In the genomic region with DNA sequence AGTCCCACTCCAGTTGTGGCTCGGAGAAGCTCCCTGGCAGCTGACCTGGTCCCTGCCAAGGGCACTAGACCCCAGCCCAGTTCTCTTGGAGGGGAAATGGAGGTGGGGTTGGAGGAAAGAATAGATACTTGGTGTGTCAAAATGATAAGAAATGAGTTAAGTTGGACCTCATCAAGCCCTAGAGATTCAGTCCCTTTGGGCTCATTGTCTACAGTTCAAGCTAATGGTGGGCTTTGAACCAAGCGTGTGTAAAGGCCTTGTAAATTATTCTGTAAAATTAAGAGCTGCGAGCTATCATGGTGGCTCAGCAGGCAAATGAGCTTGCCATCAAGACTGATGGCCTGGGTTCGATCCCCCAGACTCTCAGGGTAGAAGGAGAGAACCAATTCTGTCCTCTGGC, we compare ENCODE assay signal across 13 mouse cellular contexts.
DNase-seq lines count a peak whose midpoint lies in the region; ATAC-seq and TF ChIP-seq lines count a peak whose summit lies in the region.
"Had no signal": no experiment of that assay in that cellular context is flagged by ENCODE, and none has a peak within 500 bp of the region (broad histone marks: within the 10 kb centered on the region; RNA-seq: fewer than 3 reads in every experiment).

No protein-coding gene starts in this region.

- H3K36me3 ChIP-seq in hindbrain, embryonic 14.5 days (replicated peaks; ENCODE audit: control insufficient read depth, insufficient read depth), result no peaks in the 10 kb centered on the region
- H3K36me3 ChIP-seq in hindbrain, embryonic 11.5 days (ENCODE audit: control insufficient read depth, insufficient read depth, low read length), result no peaks in the 10 kb centered on the region
- H3K36me3 ChIP-seq in stomach, embryonic 15.5 days, result no peaks in the 10 kb centered on the region
- no peaks in the 10 kb centered on the region for H3K36me3 ChIP-seq in stomach, postnatal 0 days (ENCODE audit: control insufficient read depth, insufficient read depth, low read length)
- H3K36me3 ChIP-seq in forebrain, postnatal 0 days (ENCODE audit: insufficient read depth), result no peaks in the 10 kb centered on the region
- H3K36me3 ChIP-seq: G1E; kidney, embryonic 15.5 days had no signal

- no peak overlapping the region for H3K9ac ChIP-seq in hindbrain, embryonic 14.5 days
- no peak overlapping the region for H3K9ac ChIP-seq in hindbrain, embryonic 11.5 days (ENCODE audit: low read depth, low read length)
- H3K9ac ChIP-seq in stomach, embryonic 15.5 days, result no peak overlapping the region
- no peak overlapping the region for H3K9ac ChIP-seq in stomach, postnatal 0 days (ENCODE audit: low read length)
- H3K9ac ChIP-seq in forebrain, postnatal 0 days, result no peak overlapping the region
- H3K9ac ChIP-seq: kidney, embryonic 15.5 days had no signal

- H3K4me3 ChIP-seq in hindbrain, embryonic 14.5 days (replicated peaks; ENCODE audit: low read length), result peak overlapping the region; percentile 30; the same call in 1 of the 2 replicates
- no peak overlapping the region for H3K4me3 ChIP-seq in hindbrain, embryonic 11.5 days (ENCODE audit: low read depth, low read length)
- H3K4me3 ChIP-seq in stomach, embryonic 15.5 days (replicated peaks), result no peak overlapping the region
- H3K4me3 ChIP-seq in stomach, postnatal 0 days (ENCODE audit: low read depth, low read length), result no peak overlapping the region
- no peak overlapping the region for H3K4me3 ChIP-seq in forebrain, postnatal 0 days (ENCODE audit: low read depth, low read length)

- H3K9me3 ChIP-seq in hindbrain, embryonic 14.5 days (ENCODE audit: control insufficient read depth, low read length), result no peaks in the 10 kb centered on the region
- H3K9me3 ChIP-seq in hindbrain, embryonic 11.5 days (ENCODE audit: control insufficient read depth, low read length), result no peaks in the 10 kb centered on the region
- H3K9me3 ChIP-seq in stomach, embryonic 15.5 days, result no peaks in the 10 kb centered on the region
- H3K9me3 ChIP-seq in stomach, postnatal 0 days (ENCODE audit: control insufficient read depth, low read length), result no peaks in the 10 kb centered on the region
- H3K9me3 ChIP-seq in forebrain, postnatal 0 days (ENCODE audit: low read length), result no peaks in the 10 kb centered on the region
- H3K9me3 ChIP-seq: kidney, embryonic 15.5 days had no signal

- no peak for TF ChIP-seq CTCF in stomach, postnatal 0 days (IDR thresholded peaks at IDR 0.05; ENCODE audit: low read depth)
- TF ChIP-seq CTCF in forebrain, postnatal 0 days (IDR thresholded peaks at IDR 0.05; ENCODE audit: low read depth), result no peak

- peaks cover 7% of the 10 kb centered on the region for H3K4me1 ChIP-seq in hindbrain, embryonic 14.5 days (replicated peaks; ENCODE audit: control insufficient read depth, insufficient read depth, low read length)
- H3K4me1 ChIP-seq in hindbrain, embryonic 11.5 days (replicated peaks; ENCODE audit: control insufficient read depth, insufficient read depth, low read length), result peaks cover 11% of the 10 kb centered on the region
- peaks cover 13% of the 10 kb centered on the region for H3K4me1 ChIP-seq in stomach, embryonic 15.5 days
- 0 out of 2 replicates have a peak, but pooled peaks cover 2% of the 10 kb centered on the region for H3K4me1 ChIP-seq in stomach, postnatal 0 days (replicated peaks; ENCODE audit: control insufficient read depth, insufficient read depth)
- H3K4me1 ChIP-seq in forebrain, postnatal 0 days (ENCODE audit: insufficient read depth), result 0 out of 2 replicates have a peak, but pooled peaks cover 5% of the 10 kb centered on the region

- ATAC-seq in hindbrain, embryonic 14.5 days (ENCODE audit: low FRiP score), result no peak
- no peak for ATAC-seq in hindbrain, embryonic 11.5 days (ENCODE audit: low FRiP score)
- ATAC-seq in stomach, embryonic 15.5 days (ENCODE audit: insufficient read depth, low FRiP score, low read depth), result no peak
- no peak for ATAC-seq in stomach, postnatal 0 days (ENCODE audit: low FRiP score, low TSS enrichment)
- no peak for ATAC-seq in forebrain, postnatal 0 days

- 40% methylated on average over 4 of the region's 4 CpGs for WGBS in hindbrain, embryonic 14.5 days
- 49% methylated on average over 4 of the region's 4 CpGs for WGBS in hindbrain, embryonic 11.5 days
- 67% methylated on average over 4 of the region's 4 CpGs for WGBS in stomach, embryonic 15.5 days
- 77% methylated on average over 4 of the region's 4 CpGs for WGBS in stomach, postnatal 0 days
- WGBS in forebrain, postnatal 0 days, result 46% methylated on average over 4 of the region's 4 CpGs

- no peak for TF ChIP-seq EP300 in stomach, postnatal 0 days (optimal IDR thresholded peaks at IDR 0.05)

- H3K4me2 ChIP-seq in hindbrain, embryonic 14.5 days (replicated peaks), result no peak overlapping the region
- H3K4me2 ChIP-seq in hindbrain, embryonic 11.5 days (replicated peaks; ENCODE audit: low read depth, low read length), result no peak overlapping the region
- peak overlapping the region; percentile 74; the same call in 1 of the 2 replicates for H3K4me2 ChIP-seq in stomach, embryonic 15.5 days
- H3K4me2 ChIP-seq in stomach, postnatal 0 days (replicated peaks; ENCODE audit: low read depth), result no peak overlapping the region
- H3K4me2 ChIP-seq in forebrain, postnatal 0 days (ENCODE audit: low read depth), result 0 out of 2 replicates have a peak overlapping the region, but pooled peaks have one; percentile 85

- peaks cover 94% of the 10 kb centered on the region for H3K27me3 ChIP-seq in hindbrain, embryonic 14.5 days (ENCODE audit: control insufficient read depth, insufficient read depth, low read length)
- H3K27me3 ChIP-seq in hindbrain, embryonic 11.5 days (ENCODE audit: control insufficient read depth, insufficient read depth, low read length), result peaks cover 77% of the 10 kb centered on the region
- peaks cover 73% of the 10 kb centered on the region for H3K27me3 ChIP-seq in stomach, embryonic 15.5 days (replicated peaks)
- H3K27me3 ChIP-seq in stomach, postnatal 0 days (ENCODE audit: control insufficient read depth, insufficient read depth, low read length), result peaks cover 6% of the 10 kb centered on the region; the same call in 1 of the 2 replicates
- H3K27me3 ChIP-seq in forebrain, postnatal 0 days (ENCODE audit: insufficient read depth, low read length), result peaks cover 36% of the 10 kb centered on the region

- no peak for DNase-seq in hindbrain, embryonic 14.5 days (ENCODE audit: low spot score)
- no peak for DNase-seq in hindbrain, embryonic 11.5 days (ENCODE audit: low spot score)
- DNase-seq in stomach, postnatal 0 days (ENCODE audit: low spot score), result no peak
- DNase-seq in forebrain, postnatal 0 days, result no peak
- DNase-seq in left cerebral cortex, adult 18-20 months (ENCODE audit: low spot score in 2 of 2), result no peak
- no peak for DNase-seq in Muller cell, postnatal 12 days (ENCODE audit: inconsistent ontology term)
- DNase-seq: gastrocnemius, postnatal 14 days; lung, adult 2 months; right cerebral cortex, postnatal 14 days had no signal

- H3K27ac ChIP-seq in hindbrain, embryonic 14.5 days, result no peak overlapping the region
- no peak overlapping the region for H3K27ac ChIP-seq in hindbrain, embryonic 11.5 days (ENCODE audit: low read depth, low read length)
- H3K27ac ChIP-seq in stomach, embryonic 15.5 days, result no peak overlapping the region
- H3K27ac ChIP-seq in stomach, postnatal 0 days (replicated peaks), result no peak overlapping the region
- no peak overlapping the region for H3K27ac ChIP-seq in forebrain, postnatal 0 days (ENCODE audit: low read depth, low read length)
- H3K27ac ChIP-seq: kidney, embryonic 15.5 days; layer of hippocampus, adult 2 months had no signal

Comparison
In these comparisons a context has a peak if more than half of its experiments do, and no peak if none do; other contexts are left out.
1. H3K4me2 ChIP-seq: peak in stomach, embryonic 15.5 days (single experiment) and forebrain, postnatal 0 days (single experiment); none in hindbrain, embryonic 14.5 days (single experiment), hindbrain, embryonic 11.5 days (single experiment) and stomach, postnatal 0 days (single experiment).